Mouse (Mus musculus) CD4-positive, CD25-positive, alpha-beta regulatory T cell, adult 2 months (primary cell): ENCODE results near the gene Ptf1a.
A peak's percentile ranks its signal among the peaks of the same experiment; 100 is the strongest.

Source experiments
- DNase-seq: peaks from one replicate; pipeline ENCODE4 v3.0.0-alpha.2; 2012; ENCODE audit warnings: low read depth, low spot score

Ptf1a gene

DNA sequence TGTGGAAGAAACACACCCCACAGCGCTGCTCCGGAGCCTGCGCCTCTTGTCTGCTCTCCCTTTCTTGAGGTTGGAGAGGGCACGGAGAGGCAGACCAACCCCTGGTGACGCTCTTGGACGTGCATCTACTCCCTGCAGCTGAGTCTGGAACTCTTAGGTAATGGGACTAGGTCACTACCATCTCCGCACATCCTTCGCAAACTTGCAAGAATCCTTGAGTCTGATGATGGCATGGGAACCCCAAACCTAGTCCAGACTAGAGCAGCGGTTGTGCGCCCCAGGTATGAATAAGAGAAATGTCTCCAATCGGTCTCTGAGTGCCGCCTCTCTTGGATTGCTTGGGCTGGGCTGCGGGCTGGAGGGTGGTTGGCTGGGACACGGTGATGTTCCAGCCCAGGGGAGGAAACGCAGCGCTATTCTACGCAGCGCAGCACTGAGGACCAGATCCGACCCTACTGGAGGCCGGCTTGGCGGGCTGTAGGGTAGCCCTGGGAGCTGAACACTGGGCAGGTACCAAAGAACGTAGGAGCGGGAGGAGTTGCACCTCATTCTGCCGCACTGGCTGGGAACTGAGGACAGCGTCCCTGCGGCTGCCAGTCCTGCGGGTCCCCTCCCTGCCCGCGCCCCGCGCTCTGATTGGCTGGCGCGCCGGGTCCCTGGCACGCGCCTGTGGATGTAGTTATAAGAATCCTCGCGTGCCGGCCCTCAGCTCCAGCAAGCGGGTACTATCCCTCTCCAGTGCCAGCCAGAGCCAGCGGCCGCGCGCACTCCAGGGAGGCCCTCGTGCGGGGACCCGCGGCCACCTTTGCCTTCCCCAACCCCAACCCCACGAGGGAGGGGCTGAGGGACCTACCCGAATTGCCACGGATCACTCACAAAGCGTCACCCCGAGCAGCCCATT is at the start of gene Ptf1a:
TSS of gene Ptf1a (plus strand) at position 733 of the 901 bp plus-strand sequence.
- DNase-seq: no peak

DNA sequence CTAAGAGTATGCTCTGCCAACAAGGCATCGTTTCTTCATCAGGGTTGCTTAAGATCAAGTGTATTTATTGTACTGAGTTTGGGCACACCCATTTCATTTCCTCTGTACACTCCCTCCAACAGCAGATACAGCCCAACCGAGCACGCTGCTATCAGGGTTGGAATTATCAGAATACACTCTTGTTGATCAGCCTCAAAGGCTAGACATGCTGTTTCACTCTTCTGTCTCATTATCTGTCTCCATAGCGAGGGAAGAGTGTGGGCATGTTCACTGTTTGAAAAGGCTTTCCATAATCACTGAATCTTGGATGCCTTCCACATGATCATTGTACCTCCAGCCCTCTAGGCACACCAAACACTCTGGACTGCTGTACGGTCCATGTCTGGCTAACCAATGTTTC is 40.1 kb upstream of the Ptf1a start:
- no peak for DNase-seq

DNA sequence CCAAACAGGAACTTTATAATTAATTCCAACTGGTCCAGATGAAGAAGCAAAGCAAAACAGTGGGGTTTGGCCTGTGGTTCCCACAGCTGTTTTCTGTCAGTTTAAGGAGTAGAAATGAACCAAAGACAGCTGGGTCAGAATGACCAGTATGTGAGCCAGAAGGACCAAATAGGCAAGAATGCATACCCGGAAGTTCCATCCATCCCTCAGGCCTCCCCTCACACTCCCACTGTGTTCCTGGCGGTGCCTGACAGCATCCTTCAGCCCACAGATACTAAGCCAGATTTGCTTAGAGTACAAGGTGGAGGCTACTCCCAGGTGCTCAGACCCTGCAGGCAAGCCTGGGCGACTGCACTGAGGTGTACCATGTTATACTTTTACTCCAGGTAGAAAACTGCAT is 38.9 kb upstream of the Ptf1a start:
- no peak for DNase-seq

DNA sequence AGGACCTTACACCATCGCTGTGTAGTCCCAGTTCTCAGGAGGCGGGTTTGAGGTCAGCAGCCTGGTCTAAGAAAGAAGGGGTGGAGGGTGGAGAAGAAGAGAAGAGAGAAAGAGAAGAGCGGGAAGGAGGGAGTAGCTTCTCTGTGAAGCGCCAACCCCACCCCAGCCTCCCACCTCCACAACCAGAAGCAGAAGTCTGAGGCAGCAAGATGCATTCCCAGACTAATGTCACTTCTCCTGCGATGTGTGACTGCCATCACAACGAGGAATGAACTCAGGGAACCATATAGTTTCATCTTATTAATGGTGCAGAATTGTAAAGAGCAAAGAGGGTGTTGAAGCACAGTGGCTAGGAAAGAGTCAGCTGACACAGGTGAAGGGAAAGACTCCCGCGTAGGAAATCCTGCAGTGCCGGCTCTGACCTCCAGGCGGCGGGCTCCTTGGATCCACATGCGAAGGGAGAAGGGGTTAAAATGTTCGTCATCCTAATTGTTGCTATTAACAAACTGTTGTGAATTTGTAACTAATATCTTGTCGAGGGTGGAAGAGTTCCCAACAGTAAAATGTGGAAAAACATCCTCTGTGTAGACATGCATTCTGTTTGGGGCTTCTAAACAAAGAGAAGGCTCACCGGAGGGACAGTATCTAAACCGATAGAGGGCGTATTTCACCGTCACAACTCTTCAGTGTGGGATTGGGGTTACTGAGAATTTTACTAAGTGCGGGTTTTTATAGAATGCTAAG is 31.1 kb upstream of the Ptf1a start:
- peak; percentile 79 for DNase-seq

DNA sequence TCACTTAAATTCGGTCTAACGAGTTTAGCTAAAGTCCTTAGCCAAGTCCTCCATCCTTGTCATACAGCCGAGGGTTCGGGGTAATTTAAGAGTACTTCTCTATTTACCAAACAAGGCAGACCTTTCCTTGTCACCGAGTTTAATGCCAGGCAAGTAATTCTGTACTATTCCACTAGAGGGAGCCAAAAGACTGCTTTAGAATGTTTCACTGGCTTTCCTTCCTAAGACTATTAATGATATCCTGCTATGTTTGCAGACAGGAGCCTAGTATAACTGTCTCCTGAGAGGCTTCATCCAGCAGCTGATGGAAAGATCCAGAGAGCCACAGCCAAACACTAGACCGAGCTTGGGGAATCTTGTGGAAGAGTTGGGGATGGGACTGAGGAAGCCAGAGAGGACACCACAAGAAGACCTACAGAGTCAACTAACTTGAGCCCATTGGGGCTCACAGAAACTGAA is 30.4 kb upstream of the Ptf1a start:
- DNase-seq: peak; percentile 81

DNA sequence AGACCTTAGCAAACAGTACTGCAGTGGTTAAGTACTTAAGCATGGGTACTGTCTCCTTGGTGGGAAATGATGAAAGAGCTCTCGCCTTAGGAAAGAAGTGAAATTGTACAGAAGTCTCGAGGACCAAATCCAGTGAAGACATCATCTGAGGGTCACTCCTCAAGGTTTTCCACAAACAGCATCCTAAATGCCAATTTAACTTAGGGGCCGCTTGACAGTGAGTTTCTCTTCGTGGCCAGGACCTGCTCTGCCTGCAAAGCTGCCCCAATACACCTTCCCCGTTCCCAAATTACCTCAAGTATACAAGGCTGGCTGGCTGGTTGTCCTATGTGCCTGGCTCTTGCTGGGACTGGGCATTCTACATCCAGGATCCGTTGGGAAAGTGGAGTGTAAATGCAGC is 29.4 kb upstream of the Ptf1a start:
- DNase-seq: no peak

DNA sequence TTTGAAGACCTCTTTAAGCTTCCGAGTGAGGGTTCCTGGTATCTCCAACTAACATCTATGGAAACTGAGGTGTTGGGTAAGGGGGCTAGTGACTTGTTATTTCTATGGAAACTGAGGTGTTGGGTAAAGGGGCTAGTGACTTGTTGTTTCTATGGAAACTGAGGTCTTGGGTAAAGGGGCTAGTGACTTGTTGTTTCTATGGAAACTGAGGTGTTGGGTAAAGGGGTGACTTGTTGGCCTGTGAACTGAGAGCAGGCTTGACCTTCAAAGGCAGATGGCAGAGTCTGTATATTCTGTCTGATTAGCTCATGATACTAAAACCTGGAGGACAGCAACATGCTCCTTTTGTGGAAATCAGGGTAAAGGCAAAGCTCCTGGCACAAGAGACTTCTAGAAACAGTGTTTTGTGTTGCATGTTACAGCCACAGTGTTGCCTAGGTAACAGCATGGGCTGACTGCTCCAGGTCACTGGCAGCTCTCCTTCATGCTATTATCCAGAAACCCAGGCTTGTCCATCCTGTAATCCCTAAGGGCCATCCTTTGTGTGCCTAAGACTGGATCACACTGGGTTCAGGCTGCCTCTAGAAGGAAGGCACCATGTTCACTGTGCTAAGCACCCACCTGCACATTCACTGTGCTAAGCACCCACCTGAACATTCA is 25.6 kb upstream of the Ptf1a start:
- DNase-seq: no peak

DNA sequence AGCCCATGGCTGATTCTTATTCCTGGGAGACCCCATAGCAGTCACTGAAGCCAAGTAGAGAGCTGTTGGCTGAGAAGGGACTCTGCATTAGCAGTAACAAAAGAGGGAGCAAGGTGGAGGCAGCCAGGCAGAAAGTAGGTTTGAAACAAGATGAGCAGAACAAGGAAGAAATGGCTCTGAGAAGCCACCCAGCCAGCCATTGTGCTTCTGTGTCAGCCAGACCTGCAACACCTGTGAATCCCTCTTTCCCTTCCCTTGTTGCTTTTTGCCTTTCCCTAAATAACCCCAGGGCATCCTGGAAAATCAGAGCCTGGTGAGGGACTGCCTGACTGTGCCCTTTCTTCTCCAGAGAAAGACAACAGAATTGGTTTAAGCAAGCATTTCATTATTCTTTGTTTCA is 23.2 kb upstream of the Ptf1a start:
- DNase-seq: no peak

DNA sequence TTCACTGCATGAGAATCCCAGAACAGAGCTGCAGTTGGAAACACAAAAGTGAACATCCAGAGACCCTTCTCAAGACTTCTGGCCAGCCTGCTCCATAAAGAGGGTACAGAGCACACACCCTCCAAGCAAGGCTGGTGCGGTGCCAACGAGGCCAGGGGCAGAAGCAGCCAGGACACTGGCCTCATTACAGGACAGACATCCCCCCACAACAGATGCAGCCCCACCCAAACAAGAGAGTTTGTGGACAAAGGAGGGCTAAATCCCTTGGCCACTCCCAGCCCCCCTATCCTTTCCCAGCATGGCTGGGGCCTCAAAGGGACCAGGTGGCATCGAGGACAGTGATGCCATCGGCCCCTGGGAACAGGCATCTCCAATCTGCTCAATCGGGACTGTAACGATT is 22.4 kb upstream of the Ptf1a start:
- no peak for DNase-seq

DNA sequence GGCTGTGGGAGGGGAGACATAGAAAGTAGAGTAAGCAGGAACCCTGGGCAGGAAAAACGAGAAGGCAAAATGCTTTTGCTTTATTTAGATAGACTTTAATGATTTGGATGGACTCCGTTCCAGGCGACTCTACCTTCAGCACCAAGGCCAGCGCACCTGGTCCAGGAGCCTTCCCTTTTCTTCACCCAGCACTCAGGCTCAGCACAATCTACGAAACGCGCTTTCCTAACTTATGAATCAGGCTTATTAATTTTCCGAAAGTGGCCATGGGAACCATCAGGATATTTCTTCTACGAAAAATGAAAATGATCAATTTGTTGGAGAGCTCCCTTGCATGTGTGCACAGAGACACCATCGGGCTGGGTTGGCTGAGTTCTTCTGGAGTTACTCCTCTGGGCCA is 16.4 kb upstream of the Ptf1a start:
- peak; percentile 23 for DNase-seq

DNA sequence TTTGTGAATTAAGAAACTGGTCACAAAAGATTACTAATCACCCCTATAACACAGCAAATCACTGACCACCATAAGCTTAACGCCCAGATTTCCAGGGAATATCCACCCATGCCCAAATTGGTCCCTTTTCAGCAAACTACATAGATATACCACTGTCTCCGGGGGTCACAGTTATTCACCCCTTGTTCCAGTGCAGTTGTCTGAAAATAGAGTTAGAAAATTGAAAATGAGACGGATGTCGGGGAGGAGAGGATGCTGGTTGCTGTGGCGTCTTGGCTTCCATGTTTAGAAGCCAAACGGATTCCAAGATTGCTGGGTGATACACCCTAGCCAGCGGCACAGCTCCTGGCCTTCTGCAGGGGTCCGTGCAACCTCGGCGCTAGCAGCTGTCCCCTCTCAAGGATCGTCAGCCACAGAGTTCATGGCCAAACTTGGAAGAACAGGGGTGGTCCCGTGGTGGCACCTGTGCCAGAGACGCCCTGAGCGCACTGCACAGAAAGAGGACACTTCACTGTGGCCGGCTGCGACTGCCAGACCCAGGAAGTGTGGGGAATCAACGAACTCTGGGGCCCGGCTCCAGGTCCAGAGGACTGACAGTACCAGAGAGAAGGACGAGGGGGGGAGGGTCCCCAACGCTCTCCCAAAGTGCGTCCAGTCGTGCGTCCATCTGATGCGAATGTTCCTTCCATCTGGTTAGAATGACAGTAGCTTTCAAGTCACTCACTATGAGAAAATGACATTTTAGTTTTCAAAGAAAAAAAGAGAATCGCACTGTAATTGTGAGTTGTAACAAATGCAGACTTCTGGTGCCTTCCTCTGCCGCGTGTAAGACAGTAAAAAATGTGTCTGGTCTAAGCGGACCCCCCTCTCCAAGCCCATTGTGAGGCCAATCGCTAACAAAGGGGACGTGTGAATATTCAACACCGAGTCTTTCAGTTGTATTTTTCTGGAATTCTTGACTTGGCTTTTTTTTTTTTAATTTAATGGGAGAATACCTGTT is 15.5 kb upstream of the Ptf1a start:
- DNase-seq: no peak

DNA sequence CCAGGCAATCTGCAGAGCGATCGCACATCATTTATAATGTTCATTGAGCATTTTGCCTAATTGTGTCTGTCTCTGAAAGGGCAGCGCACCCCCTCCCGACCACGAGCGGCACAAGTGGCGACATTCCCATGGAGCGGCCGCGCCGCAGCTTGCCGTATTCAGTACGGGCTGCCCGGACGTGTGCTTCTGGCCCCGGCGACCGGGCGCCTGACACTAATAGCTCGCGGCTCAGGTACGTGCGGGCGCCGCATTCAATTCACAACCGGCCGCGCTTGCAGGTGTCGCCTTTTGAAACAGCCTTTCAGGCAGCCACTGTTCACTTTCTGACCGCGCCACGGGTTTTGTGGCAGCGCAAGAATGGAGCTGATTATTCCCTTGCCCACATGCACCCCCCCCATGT is 14.7 kb upstream of the Ptf1a start:
- DNase-seq: no peak

DNA sequence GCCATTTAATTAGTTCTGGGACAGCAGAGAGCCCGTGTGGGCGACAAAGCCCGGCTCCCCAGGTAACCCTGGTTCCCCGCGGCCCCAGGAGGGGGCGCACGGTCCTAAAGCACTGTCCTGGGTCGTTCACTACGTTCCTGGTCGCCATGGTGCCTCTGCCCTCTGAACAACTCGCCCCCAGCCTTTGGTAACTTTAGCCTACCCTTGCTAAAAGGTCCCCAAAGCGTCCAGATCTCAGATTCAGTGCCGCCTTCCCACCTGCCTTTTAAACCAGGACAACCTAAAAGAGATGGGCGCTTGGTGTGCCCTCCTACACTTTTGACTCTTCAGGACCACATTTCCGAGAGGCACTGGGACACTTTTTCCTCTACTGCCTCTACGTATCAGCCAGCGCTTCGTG is 14.3 kb upstream of the Ptf1a start:
- DNase-seq: peak; percentile 8

DNA sequence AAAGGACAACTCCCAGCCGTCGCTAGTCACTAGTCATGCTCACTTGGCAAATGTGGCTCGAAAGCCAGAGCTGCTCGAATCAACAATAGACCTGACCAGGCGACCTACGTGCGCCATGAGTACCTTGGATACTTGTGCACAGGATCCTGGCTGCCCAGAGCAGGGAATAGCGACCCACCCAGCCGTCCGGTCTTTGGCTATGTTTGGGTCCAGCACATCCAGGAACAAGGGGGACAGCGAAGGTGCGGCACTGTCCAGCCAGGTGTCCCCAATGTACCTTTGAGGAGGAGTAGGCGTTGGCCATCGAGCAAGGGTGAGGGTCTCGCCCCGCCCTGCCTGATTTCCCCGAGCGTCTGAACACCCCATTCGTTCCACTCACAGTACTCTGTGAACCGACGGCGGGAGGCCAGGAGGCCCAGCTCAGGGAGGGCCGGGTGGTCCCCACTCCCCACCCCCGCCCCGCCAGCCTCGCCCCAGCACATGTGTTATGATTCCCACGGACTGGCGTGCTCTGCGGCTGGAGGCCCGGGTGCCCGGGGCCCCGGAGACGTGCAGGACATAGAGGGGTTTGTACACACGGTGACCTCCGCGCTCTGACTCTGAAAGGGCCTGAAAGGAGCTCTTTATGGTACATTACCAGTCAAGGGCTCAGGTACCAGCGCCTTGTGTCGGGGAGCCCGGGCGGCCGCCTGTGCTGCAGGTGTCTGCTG is 13.7 kb upstream of the Ptf1a start:
- DNase-seq: no peak

DNA sequence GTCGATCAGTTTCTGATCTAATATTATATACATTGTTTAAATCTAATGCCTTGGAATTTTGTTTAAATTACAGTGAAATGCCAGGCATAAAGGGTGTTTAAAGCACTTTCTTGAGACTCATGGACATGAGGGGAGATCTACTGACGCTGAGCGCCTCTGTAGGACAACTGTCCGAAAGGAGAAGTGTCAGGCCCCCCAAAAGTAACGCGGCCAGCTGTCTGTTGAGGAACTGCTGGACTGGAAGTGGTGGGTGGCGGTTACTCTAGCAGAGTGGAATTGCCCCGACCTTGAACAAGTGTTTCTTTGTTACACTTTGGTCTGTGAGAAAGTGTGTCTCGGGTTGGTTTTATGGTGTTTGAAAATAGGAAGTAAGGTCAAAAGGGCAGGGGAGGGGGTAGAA is 1.1 kb upstream of the Ptf1a start:
- DNase-seq: no peak

DNA sequence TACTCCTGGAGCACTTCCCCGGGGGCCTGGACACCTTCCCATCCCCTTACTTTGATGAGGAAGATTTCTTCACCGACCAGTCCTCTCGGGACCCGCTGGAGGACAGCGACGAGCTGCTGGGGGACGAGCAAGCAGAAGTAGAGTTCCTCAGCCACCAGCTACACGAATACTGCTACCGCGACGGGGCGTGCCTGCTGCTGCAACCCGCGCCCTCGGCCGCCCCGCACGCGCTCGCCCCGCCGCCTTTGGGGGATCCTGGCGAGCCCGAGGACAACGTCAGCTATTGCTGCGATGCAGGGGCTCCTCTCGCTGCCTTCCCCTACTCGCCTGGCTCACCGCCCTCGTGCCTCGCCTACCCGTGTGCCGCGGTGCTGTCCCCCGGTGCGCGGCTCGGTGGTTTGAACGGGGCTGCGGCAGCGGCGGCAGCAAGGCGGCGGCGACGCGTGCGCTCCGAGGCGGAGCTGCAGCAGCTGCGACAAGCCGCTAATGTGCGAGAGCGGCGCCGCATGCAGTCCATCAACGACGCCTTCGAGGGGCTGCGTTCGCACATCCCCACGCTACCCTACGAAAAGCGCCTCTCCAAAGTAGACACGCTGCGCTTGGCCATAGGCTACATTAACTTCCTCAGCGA is 523 bp downstream of the Ptf1a start:
- no peak for DNase-seq

DNA sequence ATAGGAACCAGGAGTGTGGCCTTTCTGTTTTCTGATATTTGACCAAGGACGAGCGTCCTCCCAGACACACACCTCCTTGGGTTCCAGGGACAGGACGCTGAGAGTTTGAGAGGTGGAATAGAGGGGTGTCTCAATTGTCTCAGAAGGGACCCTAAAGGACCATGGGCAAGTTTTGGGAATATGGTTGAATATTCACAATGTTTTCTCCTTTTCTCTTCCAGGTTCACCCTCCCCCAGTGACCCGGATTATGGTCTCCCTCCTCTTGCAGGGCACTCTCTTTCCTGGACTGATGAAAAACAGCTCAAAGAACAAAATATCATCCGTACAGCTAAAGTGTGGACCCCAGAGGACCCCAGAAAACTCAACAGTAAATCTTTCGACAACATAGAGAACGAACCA is 1.3 kb downstream of the Ptf1a start:
- no peak for DNase-seq

DNA sequence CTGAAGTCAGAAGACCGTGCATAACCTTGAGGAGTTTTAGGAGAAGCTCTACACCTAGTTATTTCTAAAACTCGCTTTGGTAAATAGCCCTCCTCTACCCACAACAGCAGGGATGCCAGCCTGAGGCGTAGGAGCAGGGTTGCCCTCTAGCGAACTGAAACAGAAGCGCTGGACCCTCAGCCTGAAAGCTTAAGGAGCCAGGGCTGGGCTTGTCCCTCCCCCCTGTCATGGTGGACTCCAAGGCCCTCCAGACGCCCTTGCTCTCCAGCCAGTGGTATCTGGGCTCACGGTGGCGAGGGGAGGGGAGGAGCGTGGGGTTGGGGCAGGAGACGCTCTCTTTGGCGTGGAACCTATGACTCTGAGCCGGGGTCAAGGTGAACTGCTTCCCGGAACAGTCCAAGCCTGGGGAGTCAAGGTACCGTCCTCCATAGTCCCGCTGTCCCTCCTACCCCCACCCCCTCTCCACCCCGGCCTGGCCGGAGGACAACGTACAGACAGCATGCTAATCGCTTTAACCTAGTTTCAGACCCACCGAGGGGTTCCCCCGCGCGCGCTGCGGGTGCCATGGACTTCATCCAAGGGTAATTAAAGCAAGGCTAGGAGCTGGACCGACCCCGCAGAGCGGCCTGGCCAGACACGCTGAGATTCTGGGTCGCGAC is 2.7 kb downstream of the Ptf1a start:
- no peak for DNase-seq

DNA sequence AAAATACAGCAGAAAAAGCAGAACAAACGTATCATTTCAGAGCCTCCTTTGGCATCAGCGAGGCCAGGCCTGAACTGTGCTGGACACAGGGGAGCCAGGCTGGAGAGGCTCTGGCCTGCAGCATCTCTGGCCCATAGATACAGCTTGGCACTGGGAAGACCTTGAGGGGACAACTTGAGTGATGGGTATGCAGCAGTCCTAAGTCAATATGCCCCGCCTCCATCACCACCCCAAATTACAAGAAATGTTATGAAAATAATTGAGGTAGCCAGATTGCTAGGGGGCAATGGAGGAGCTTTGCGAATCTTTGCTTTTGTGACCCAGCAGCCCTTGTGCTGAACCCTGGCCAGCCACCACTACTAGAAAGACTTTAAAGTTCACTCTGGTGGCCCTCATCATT is 3.8 kb downstream of the Ptf1a start:
- DNase-seq: no peak
